Mouse (Mus musculus) layer of hippocampus, adult 2 months (tissue): ENCODE measurements around the gene Mrpl45. TPM values are rescaled to one million over a fixed set of nuclear protein-coding genes. Genes with fewer than 3 reads are reported as not detected.
A peak's percentile ranks its signal among the peaks of the same experiment; 100 is the strongest.

Experiments used
- DNase-seq, 2 experiments: peaks; one replicate each; pipeline ENCODE4 v3.0.0; 2022; ENCODE audit warnings: low spot score in 2 of 2
- H3K27ac ChIP-seq: fragments of 200-600 bp; 2 replicates; pipeline ENCODE4 v1.8.1; 2022
- H3K4me3 ChIP-seq: fragments of 200-600 bp; 2 replicates; pipeline ENCODE4 v1.8.1; 2022; ENCODE audit warnings: mild to moderate bottlenecking
- CTCF ChIP-seq: fragments of 200-600 bp; conservative IDR thresholded peaks from 2 replicates; pipeline ENCODE4 v1.8.1; 2022; ENCODE audit warnings: antibody characterized with exemption, mild to moderate bottlenecking, moderate library complexity
- total RNA-seq, 2 experiments: library from RNA; stranded (reverse); gene quantifications; 2 replicates each; pipeline ENCODE4 v1.2.3; 2021

Mrpl45 gene
- total RNA-seq, 2 experiments from 2014 or later = 24.9 to 30.3 TPM

GRCm38 (mm10) chr11:97328148-97328547, 12.6 kb downstream of the Mrpl45 start:
- Histone ChIP-seq H3K4me3 (no peak overlapping the region), H3K27ac (peak overlapping the region; percentile 39; the same call in 1 of the 2 replicates)
- peak; percentile 44 to 67 for DNase-seq
- peak; percentile 95 for TF ChIP-seq CTCF

GRCm38 (mm10) chr11:97330315-97330714, 14.8 kb downstream of the Mrpl45 start:
- DNase-seq = no peak
- H3K27ac ChIP-seq = no peak overlapping the region
- peak; percentile 33; the same call in 1 of the 2 replicates for TF ChIP-seq CTCF
- H3K4me3 ChIP-seq = no peak overlapping the region

- no peak for TF ChIP-seq CTCF
- no peak overlapping the region for H3K4me3 ChIP-seq
- no peak for DNase-seq
- no peak overlapping the region for H3K27ac ChIP-seq
These were observed 16.0 kb downstream of the Mrpl45 start for GRCm38 (mm10) chr11:97331231-97332190.

GRCm38 (mm10) chr11:97333044-97333443, 17.5 kb downstream of the Mrpl45 start:
- TF ChIP-seq CTCF = no peak
- Histone ChIP-seq H3K27ac (no peak overlapping the region), H3K4me3 (no peak overlapping the region)
- DNase-seq = no peak

GRCm38 (mm10) chr11:97333896-97334295, 18.4 kb downstream of the Mrpl45 start:
- TF ChIP-seq CTCF = no peak
- DNase-seq = no peak
- Histone ChIP-seq H3K27ac (no peak overlapping the region), H3K4me3 (no peak overlapping the region)

- DNase-seq = no peak
- no peak for TF ChIP-seq CTCF
- Histone ChIP-seq H3K27ac (no peak overlapping the region), H3K4me3 (no peak overlapping the region)
These were observed 18.9 kb downstream of the Mrpl45 start for GRCm38 (mm10) chr11:97334400-97334799.

GRCm38 (mm10) chr11:97336238-97336637, 20.7 kb downstream of the Mrpl45 start:
- TF ChIP-seq CTCF = no peak
- no peak overlapping the region for H3K27ac ChIP-seq
- no peak for DNase-seq
- no peak overlapping the region for H3K4me3 ChIP-seq

GRCm38 (mm10) chr11:97336751-97337345, 21.3 kb downstream of the Mrpl45 start:
- no peak for DNase-seq
- no peak for TF ChIP-seq CTCF
- Histone ChIP-seq H3K4me3 (no peak overlapping the region), H3K27ac (no peak overlapping the region)

- DNase-seq = no peak
- Histone ChIP-seq H3K4me3 (no peak overlapping the region), H3K27ac (no peak overlapping the region)
- TF ChIP-seq CTCF = no peak
These were observed 21.8 kb downstream of the Mrpl45 start for GRCm38 (mm10) chr11:97337363-97337762.

GRCm38 (mm10) chr11:97338302-97338976, 22.9 kb downstream of the Mrpl45 start:
- H3K27ac ChIP-seq = peak overlapping the region; percentile 14; the same call in 1 of the 2 replicates
- DNase-seq = no peak

GRCm38 (mm10) chr11:97338977-97339315, 23.4 kb downstream of the Mrpl45 start:
- peak overlapping the region; percentile 14; the same call in 1 of the 2 replicates for H3K27ac ChIP-seq
- TF ChIP-seq CTCF = no peak
- H3K4me3 ChIP-seq = no peak overlapping the region
- peak; percentile 46 to 58 for DNase-seq

More at GRCm38 (mm10) chr11:97338302-97338976, 22.9 kb downstream of the Mrpl45 start:
- H3K4me3 ChIP-seq = no peak overlapping the region
- no peak for TF ChIP-seq CTCF

GRCm38 (mm10) chr11:97343175-97343574, 27.7 kb downstream of the Mrpl45 start:
- Histone ChIP-seq H3K27ac (no peak overlapping the region), H3K4me3 (no peak overlapping the region)
- no peak for TF ChIP-seq CTCF
- no peak for DNase-seq

GRCm38 (mm10) chr11:97343619-97344018, 28.1 kb downstream of the Mrpl45 start:
- H3K4me3 ChIP-seq = no peak overlapping the region
- no peak overlapping the region for H3K27ac ChIP-seq
- DNase-seq = no peak
- peak; percentile 58 for TF ChIP-seq CTCF
